Mouse (Mus musculus) E14TG2a.4 (cell line): Measurements from ENCODE around the gene Tfam.

Experiments used
- CTCF ChIP-seq: conservative IDR thresholded peaks from 2 replicates; pipeline ENCODE4 v1.5.1; 2014; ENCODE audit warnings: low read length
- NANOG ChIP-seq: IDR thresholded peaks from 2 replicates; pipeline ENCODE4 v1.6.1; 2014; ENCODE audit warnings: borderline replicate concordance, low read length, mixed read lengths

DNA sequence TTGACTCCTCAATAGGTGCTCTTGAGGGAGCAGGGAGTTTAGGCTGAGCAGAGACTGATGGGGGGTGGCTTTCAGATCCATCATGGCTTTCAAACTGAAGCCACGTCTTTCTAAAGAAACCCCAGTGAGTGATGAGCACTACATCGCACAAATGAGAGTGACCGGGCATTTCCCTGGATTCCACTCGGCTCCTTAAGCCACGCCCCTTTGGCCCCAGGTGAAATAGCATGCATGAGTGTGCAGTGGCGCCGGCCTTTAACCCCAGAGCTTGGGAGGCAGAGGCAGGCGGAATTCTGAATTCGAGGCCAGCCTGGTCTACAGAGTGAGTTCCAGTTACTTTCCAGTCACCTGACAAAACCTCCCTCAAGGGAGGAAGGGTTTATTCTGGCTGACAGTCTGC, 22.1 kb downstream of the Tfam start:
- TF ChIP-seq CTCF (no peak), NANOG (no peak)
